Mouse (Mus musculus) liver, embryonic 13.5 days (tissue): ENCODE data around the gene Sun1. TPM values are rescaled to one million over a fixed set of nuclear protein-coding genes. Genes with fewer than 3 reads are reported as not detected.

ENCODE experiments used
- ATAC-seq: fragments of 200-750 bp; cut with Nextera tagmentation; 2 replicates; pipeline ENCODE4 v1.8.0; 2017; ENCODE audit warnings: low read depth, mild to moderate bottlenecking, moderate number of reproducible peaks, moderate library complexity
- DNase-seq: peaks from one replicate; pipeline ENCODE4 v3.0.0; 2022
- H3K27ac ChIP-seq: fragments of 300-500 bp; sonication (generic); 2 replicates; pipeline ENCODE4 v1.5.1; 2015; ENCODE audit warnings: moderate library complexity, mild to moderate bottlenecking, inconsistent platforms
- H3K27me3 ChIP-seq: fragments of 300-500 bp; sonication (generic); 2 replicates; pipeline ENCODE4 v1.6.1; 2015; ENCODE audit warnings: mild to moderate bottlenecking, inconsistent platforms
- H3K36me3 ChIP-seq: fragments of 300-500 bp; sonication (generic); 2 replicates; pipeline ENCODE4 v1.6.1; 2015; ENCODE audit warnings: mild to moderate bottlenecking, inconsistent platforms
- H3K4me1 ChIP-seq: fragments of 300-500 bp; sonication (generic); replicated peaks from 2 replicates; pipeline ENCODE4 v1.6.1; 2015; ENCODE audit warnings: inconsistent platforms
- H3K4me2 ChIP-seq: fragments of 300-500 bp; sonication (generic); 2 replicates; pipeline ENCODE4 v1.6.1; 2015; ENCODE audit warnings: inconsistent platforms, mild to moderate bottlenecking, moderate library complexity
- H3K4me3 ChIP-seq: fragments of 300-500 bp; sonication (generic); replicated peaks from 2 replicates; pipeline ENCODE4 v1.5.1; 2015; ENCODE audit warnings: mild to moderate bottlenecking, inconsistent platforms
- H3K9ac ChIP-seq: fragments of 300-500 bp; sonication (generic); 2 replicates; pipeline ENCODE4 v1.6.1; 2015; ENCODE audit warnings: mild to moderate bottlenecking, inconsistent platforms
- H3K9me3 ChIP-seq: fragments of 300-500 bp; sonication (generic); replicated peaks from 2 replicates; pipeline ENCODE4 v1.6.1; 2016; ENCODE audit warnings: inconsistent platforms
- WGBS: fragments of 180-500 bp; shearing (Covaris S2); methylation state at CpG from one replicate; pipeline ENCODE4 v1.1.7; 2015; ENCODE audit not compliant: insufficient replicate concordance; 5-methylcytosine and 5-hydroxymethylcytosine counted together
- polyA plus RNA-seq: library from polyadenylated mRNA; unstranded; fragments of >200 nt; fragmentation: Nextera tagmentation; extraction: Ambion mirVana; gene quantifications from 2 replicates; pipeline ENCODE4 v1.2.1, GENCODE M21; 2015

The Sun1 gene
- polyA plus RNA-seq, 1 experiment from 2014 or later, result 20.9 TPM

GRCm38 (mm10) chr5:139227645-139228044 lies 27.2 kb downstream of the Sun1 start:
- H3K36me3 ChIP-seq, result peaks cover 98% of the 10 kb centered on the region
- no peak overlapping the region for H3K9ac ChIP-seq

GRCm38 (mm10) chr5:139228318-139228717 lies 27.9 kb downstream of the Sun1 start:
- H3K4me3 ChIP-seq, result no peak overlapping the region
- peaks cover 17% of the 10 kb centered on the region for H3K4me1 ChIP-seq
- no peaks in the 10 kb centered on the region for H3K27me3 ChIP-seq
- ATAC-seq (no peak), DNase-seq (no peak)
- no peaks in the 10 kb centered on the region for H3K9me3 ChIP-seq
- no peak overlapping the region for H3K27ac ChIP-seq
- WGBS, result 92% methylated on average over 3 of the region's 3 CpGs
- peaks cover 98% of the 10 kb centered on the region for H3K36me3 ChIP-seq
- H3K4me2 ChIP-seq, result no peak overlapping the region
- no peak overlapping the region for H3K9ac ChIP-seq

More at GRCm38 (mm10) chr5:139227645-139228044, 27.2 kb downstream of the Sun1 start:
- no peak for ATAC-seq
- H3K4me3 ChIP-seq, result no peak overlapping the region
- H3K4me1 ChIP-seq, result peaks cover 20% of the 10 kb centered on the region
- 75% methylated on average over 2 of the region's 2 CpGs for WGBS
- no peaks in the 10 kb centered on the region for H3K9me3 ChIP-seq
- H3K4me2 ChIP-seq, result no peak overlapping the region
- no peak overlapping the region for H3K27ac ChIP-seq
- H3K27me3 ChIP-seq, result no peaks in the 10 kb centered on the region
- DNase-seq, result no peak

- Histone ChIP-seq H3K9ac (no peak overlapping the region), H3K27ac (no peak overlapping the region), H3K36me3 (peaks cover 98% of the 10 kb centered on the region), H3K4me2 (no peak overlapping the region), H3K4me1 (peaks cover 17% of the 10 kb centered on the region), H3K4me3 (no peak overlapping the region), H3K27me3 (no peaks in the 10 kb centered on the region), H3K9me3 (no peaks in the 10 kb centered on the region)
- ATAC-seq, result no peak
- DNase-seq, result no peak
- 85% methylated on average over 3 of the region's 3 CpGs for WGBS
These were observed 29.3 kb downstream of the Sun1 start for GRCm38 (mm10) chr5:139229716-139230115.

GRCm38 (mm10) chr5:139232083-139232482 lies 31.6 kb downstream of the Sun1 start:
- H3K4me3 ChIP-seq, result no peak overlapping the region
- no peak overlapping the region for H3K27ac ChIP-seq
- peaks cover 99% of the 10 kb centered on the region for H3K36me3 ChIP-seq
- no peaks in the 10 kb centered on the region for H3K9me3 ChIP-seq
- WGBS, result 22% methylated on average over 3 of the region's 3 CpGs
- DNase-seq, result no peak
- H3K4me2 ChIP-seq, result no peak overlapping the region
- no peak overlapping the region for H3K9ac ChIP-seq
- peaks cover 17% of the 10 kb centered on the region for H3K4me1 ChIP-seq
- ATAC-seq, result peak; percentile 51; the same call in 1 of the 2 replicates
- no peaks in the 10 kb centered on the region for H3K27me3 ChIP-seq

DNA sequence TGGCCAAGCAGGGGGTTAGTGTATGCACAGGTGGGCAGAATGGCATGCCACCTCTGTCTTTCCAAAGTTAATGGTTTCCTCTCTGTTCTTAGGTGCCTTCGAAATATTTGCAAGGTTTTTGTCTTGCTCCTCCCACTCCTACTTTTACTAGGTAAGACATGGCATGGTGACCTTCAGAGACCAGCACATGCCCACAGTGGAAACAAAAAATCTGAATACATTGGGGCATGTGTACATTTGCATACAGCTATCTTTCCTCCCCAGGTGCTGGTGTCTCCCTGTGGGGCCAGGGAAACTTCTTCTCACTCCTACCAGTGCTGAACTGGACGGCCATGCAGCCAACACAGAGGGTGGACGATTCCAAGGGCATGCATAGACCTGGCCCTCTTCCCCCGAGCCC lies 34.0 kb downstream of the Sun1 start:
- Histone ChIP-seq H3K9me3 (no peaks in the 10 kb centered on the region), H3K27me3 (no peaks in the 10 kb centered on the region), H3K4me1 (peaks cover 17% of the 10 kb centered on the region), H3K4me2 (no peak overlapping the region), H3K36me3 (peaks cover 99% of the 10 kb centered on the region), H3K27ac (no peak overlapping the region), H3K9ac (no peak overlapping the region), H3K4me3 (no peak overlapping the region)
- ATAC-seq (no peak), DNase-seq (no peak)
- WGBS, result 91% methylated on average over 4 of the region's 4 CpGs

GRCm38 (mm10) chr5:139237436-139237835 lies 37.0 kb downstream of the Sun1 start:
- Histone ChIP-seq H3K36me3 (peaks cover 99% of the 10 kb centered on the region), H3K27me3 (no peaks in the 10 kb centered on the region), H3K4me3 (no peak overlapping the region), H3K4me1 (no peaks in the 10 kb centered on the region), H3K27ac (no peak overlapping the region), H3K9ac (no peak overlapping the region), H3K4me2 (no peak overlapping the region), H3K9me3 (no peaks in the 10 kb centered on the region)
- ATAC-seq (no peak), DNase-seq (no peak)
- 88% methylated on average over 4 of the region's 4 CpGs for WGBS

DNA sequence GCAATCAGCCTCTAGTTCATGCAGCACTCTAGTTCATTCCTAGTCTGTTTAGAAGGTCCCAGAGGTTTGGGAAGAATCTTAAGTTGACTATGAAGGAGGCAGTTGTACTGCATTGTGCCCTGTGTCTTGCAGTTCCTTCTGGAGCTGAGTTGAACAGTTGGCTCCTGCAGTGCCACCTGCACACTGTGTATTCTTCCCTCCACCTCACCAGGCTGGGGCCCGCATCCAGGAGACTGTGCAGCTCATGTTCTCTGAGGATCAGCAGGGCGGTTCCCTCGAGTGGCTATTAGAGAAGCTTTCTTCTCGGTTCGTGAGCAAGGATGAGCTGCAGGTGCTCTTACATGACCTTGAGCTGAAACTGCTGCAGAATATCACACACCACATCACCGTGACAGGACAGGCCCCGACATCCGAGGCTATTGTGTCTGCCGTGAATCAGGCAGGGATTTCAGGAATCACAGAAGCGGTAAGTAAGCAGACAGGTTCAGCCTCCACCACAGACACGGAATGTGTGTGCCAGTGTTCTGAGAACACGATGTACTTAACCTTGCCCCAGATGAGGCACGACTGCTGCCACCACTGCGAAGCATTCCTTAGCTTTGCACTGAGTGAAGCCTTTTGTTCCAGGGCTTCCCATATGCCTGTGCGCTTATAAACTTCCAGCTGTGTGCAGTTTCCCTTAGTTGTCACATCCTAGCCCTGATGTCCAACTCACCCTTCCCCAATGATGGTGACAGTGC lies 40.8 kb downstream of the Sun1 start:
- no peaks in the 10 kb centered on the region for H3K9me3 ChIP-seq
- ATAC-seq (no peak), DNase-seq (no peak)
- H3K4me2 ChIP-seq, result no peak overlapping the region
- no peak overlapping the region for H3K27ac ChIP-seq
- 87% methylated on average over 15 of the region's 15 CpGs for WGBS
- no peak overlapping the region for H3K4me3 ChIP-seq
- H3K36me3 ChIP-seq, result peaks cover 100% of the 10 kb centered on the region
- no peak overlapping the region for H3K9ac ChIP-seq
- no peaks in the 10 kb centered on the region for H3K27me3 ChIP-seq
- no peaks in the 10 kb centered on the region for H3K4me1 ChIP-seq

GRCm38 (mm10) chr5:139243384-139243783 lies 42.9 kb downstream of the Sun1 start:
- H3K36me3 ChIP-seq, result peaks cover 100% of the 10 kb centered on the region
- peaks cover 18% of the 10 kb centered on the region for H3K4me1 ChIP-seq
- no peak overlapping the region for H3K4me3 ChIP-seq
- no peak overlapping the region for H3K27ac ChIP-seq
- no peak overlapping the region for H3K4me2 ChIP-seq
- no peaks in the 10 kb centered on the region for H3K9me3 ChIP-seq
- H3K9ac ChIP-seq, result no peak overlapping the region
- ATAC-seq (no peak), DNase-seq (no peak)
- H3K27me3 ChIP-seq, result no peaks in the 10 kb centered on the region
- 82% methylated on average over 1 of the region's 1 CpGs for WGBS

DNA sequence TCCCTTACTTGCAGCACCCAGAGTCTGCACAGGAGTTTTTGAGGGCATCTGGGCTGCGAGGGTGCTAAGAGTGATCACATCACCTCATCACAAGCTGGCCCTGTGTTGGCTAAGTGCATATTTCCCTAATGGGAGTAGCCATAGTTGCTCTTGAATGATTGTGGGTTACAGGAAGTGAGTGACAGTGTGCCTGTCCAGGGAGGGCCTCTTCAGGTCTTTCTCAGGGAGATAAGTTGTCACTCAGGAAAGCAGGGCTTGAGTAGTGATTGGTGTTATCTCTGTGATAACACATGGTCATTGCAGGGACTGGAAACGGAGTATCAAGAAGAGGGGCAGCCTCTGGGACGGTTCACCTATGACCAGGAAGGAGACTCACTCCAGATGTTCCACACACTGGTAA lies 47.3 kb downstream of the Sun1 start:
- no peak overlapping the region for H3K4me3 ChIP-seq
- no peak overlapping the region for H3K4me2 ChIP-seq
- no peak overlapping the region for H3K9ac ChIP-seq
- H3K9me3 ChIP-seq, result no peaks in the 10 kb centered on the region
- DNase-seq (peak; percentile 24), ATAC-seq (no peak)
- peaks cover 80% of the 10 kb centered on the region for H3K36me3 ChIP-seq
- peaks cover 31% of the 10 kb centered on the region for H3K4me1 ChIP-seq
- no peaks in the 10 kb centered on the region for H3K27me3 ChIP-seq
- 21% methylated on average over 3 of the region's 3 CpGs for WGBS
- no peak overlapping the region for H3K27ac ChIP-seq

DNA sequence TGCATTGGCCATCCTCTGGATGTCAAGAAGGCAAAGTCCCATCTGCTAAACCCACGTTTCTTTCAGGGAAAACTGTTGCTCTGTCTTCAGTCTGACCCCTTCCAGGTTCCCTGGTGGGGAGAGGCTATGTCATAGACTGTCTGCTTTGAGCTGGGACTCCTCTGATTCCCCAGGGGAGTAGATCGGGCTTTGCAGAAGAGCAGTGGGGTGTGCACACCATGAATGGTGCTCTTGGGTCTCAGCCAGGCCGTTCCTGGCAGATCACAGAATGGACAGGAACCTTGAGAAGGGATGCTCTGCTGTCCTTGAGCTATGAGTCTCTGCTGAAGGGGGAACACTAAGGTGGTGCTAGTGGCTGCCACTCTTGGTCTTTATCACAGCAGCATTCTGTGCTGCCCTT lies 48.4 kb downstream of the Sun1 start:
- 79% methylated on average over 3 of the region's 3 CpGs for WGBS
- Histone ChIP-seq H3K9ac (no peak overlapping the region), H3K4me1 (peaks cover 37% of the 10 kb centered on the region), H3K27ac (no peak overlapping the region), H3K4me2 (no peak overlapping the region), H3K27me3 (no peaks in the 10 kb centered on the region), H3K4me3 (no peak overlapping the region), H3K36me3 (peaks cover 69% of the 10 kb centered on the region), H3K9me3 (no peaks in the 10 kb centered on the region)
- no peak for ATAC-seq
- no peak for DNase-seq

DNA sequence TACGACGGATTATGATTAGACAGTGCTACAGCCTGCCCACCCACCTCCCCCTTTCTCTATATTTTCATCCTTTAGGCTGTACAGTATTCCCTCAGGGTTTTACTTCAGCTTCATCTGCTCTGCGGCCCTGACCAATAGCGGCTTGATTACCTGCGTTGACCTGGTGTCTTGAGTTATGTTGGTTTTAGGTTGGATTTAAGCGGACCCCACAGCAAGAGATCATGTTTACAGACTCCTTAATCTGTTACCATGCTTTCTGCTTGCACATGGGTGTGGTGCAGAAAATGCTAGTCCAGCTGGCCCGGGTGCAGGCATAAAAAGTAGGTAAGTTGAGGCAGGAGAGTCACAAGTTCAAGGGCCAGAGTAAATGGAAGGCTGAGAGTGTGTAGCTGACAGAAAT lies 50.8 kb downstream of the Sun1 start:
- no peaks in the 10 kb centered on the region for H3K9me3 ChIP-seq
- peaks cover 61% of the 10 kb centered on the region for H3K36me3 ChIP-seq
- ATAC-seq, result no peak
- peak overlapping the region; percentile 97 for H3K4me2 ChIP-seq
- peak overlapping the region; percentile 86 for H3K4me3 ChIP-seq
- WGBS, result 69% methylated on average over 7 of the region's 7 CpGs
- H3K9ac ChIP-seq, result peak overlapping the region; percentile 90
- peaks cover 61% of the 10 kb centered on the region for H3K4me1 ChIP-seq
- peak overlapping the region; percentile 85 for H3K27ac ChIP-seq
- DNase-seq, result no peak
- no peaks in the 10 kb centered on the region for H3K27me3 ChIP-seq

DNA sequence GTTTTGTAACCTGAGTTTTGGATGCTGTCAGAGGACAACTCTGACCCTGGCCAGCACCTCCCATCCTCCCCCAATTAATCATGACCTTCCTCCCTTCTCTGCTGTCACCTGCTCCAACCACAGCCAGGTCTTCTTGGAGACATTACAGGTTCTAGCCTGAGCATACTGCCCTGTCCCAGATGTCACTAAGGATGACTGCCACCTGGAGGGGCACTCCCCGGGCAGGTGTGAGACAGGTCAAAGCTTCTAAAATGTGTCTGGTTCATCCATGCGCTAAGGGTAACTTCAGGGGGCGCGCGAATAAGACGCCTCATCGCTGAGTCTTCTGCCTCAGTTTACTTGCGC lies 51.3 kb downstream of the Sun1 start:
- no peaks in the 10 kb centered on the region for H3K27me3 ChIP-seq
- H3K4me2 ChIP-seq, result peak overlapping the region; percentile 97
- H3K9me3 ChIP-seq, result no peaks in the 10 kb centered on the region
- WGBS, result under 1% methylated on average over 8 of the region's 8 CpGs
- peaks cover 62% of the 10 kb centered on the region for H3K4me1 ChIP-seq
- DNase-seq, result no peak
- H3K4me3 ChIP-seq, result peak overlapping the region; percentile 86
- peak overlapping the region; percentile 85 for H3K27ac ChIP-seq
- peak; percentile 7 for ATAC-seq
- H3K36me3 ChIP-seq, result peaks cover 60% of the 10 kb centered on the region
- H3K9ac ChIP-seq, result peak overlapping the region; percentile 90
